Mouse (Mus musculus): ENCODE measurements around the gene Gm38392. TPM values are rescaled to one million over a fixed set of nuclear protein-coding genes. Genes with fewer than 3 reads are reported as not detected.
"Not testable (repeated sequence)": the region's sequence is repeated elsewhere in the genome, so short reads cannot be mapped to it uniquely, and the experiment has no call there.

Gene Gm38392
- polyA plus RNA-seq, 1 experiment from 2014 or later = not detected

- not testable (repeated sequence) for H3K4me3 ChIP-seq (ENCODE audit: low read length); ATAC-seq; H3K4me1 ChIP-seq (ENCODE audit: control insufficient read depth, insufficient read depth, low read depth, low read length); H3K27me3 ChIP-seq (replicated peaks; ENCODE audit: control insufficient read depth, insufficient read depth, low read length); H3K9me3 ChIP-seq (ENCODE audit: control insufficient read depth, low read length); H3K27ac ChIP-seq (ENCODE audit: low read depth, low read length); H3K9ac ChIP-seq (ENCODE audit: low read depth, low read length); H3K4me2 ChIP-seq (ENCODE audit: low read length); H3K36me3 ChIP-seq (ENCODE audit: control insufficient read depth, insufficient read depth, low read length)
- WGBS = 61% methylated on average over 11 of the region's 11 CpGs
Measured at GRCm38 (mm10) chr3:88281141-88281916, 5.7 kb downstream of the Gm38392 start.

GRCm38 (mm10) chr3:88280035-88280434, 7.0 kb downstream of the Gm38392 start:
- H3K9me3 ChIP-seq (ENCODE audit: control insufficient read depth, low read length) = no peaks in the 10 kb centered on the region
- no peak for ATAC-seq
- no peak overlapping the region for H3K4me2 ChIP-seq (ENCODE audit: low read length)
- 93% methylated on average over 2 of the region's 2 CpGs for WGBS
- H3K9ac ChIP-seq (ENCODE audit: low read depth, low read length) = no peak overlapping the region
- no peaks in the 10 kb centered on the region for H3K36me3 ChIP-seq (ENCODE audit: control insufficient read depth, insufficient read depth, low read length)
- no peak overlapping the region for H3K27ac ChIP-seq (ENCODE audit: low read depth, low read length)
- no peak overlapping the region for H3K4me3 ChIP-seq (ENCODE audit: low read length)
- H3K4me1 ChIP-seq (ENCODE audit: control insufficient read depth, insufficient read depth, low read depth, low read length) = no peaks in the 10 kb centered on the region
- H3K27me3 ChIP-seq (replicated peaks; ENCODE audit: control insufficient read depth, insufficient read depth, low read length) = no peaks in the 10 kb centered on the region

GRCm38 (mm10) chr3:88276529-88277143, 10.4 kb downstream of the Gm38392 start:
- Histone ChIP-seq H3K36me3 (ENCODE audit: control insufficient read depth, insufficient read depth, low read length) (no peaks in the 10 kb centered on the region), H3K9ac (ENCODE audit: low read depth, low read length) (no peak overlapping the region), H3K4me1 (ENCODE audit: control insufficient read depth, insufficient read depth, low read depth, low read length) (no peaks in the 10 kb centered on the region), H3K4me2 (ENCODE audit: low read length) (no peak overlapping the region), H3K4me3 (ENCODE audit: low read length) (no peak overlapping the region), H3K27me3 (replicated peaks; ENCODE audit: control insufficient read depth, insufficient read depth, low read length) (no peaks in the 10 kb centered on the region), H3K27ac (ENCODE audit: low read depth, low read length) (no peak overlapping the region), H3K9me3 (ENCODE audit: control insufficient read depth, low read length) (no peaks in the 10 kb centered on the region)
- WGBS = 44% methylated on average over 7 of the region's 7 CpGs
- no peak for ATAC-seq

- 90% methylated on average over 2 of the region's 2 CpGs for WGBS
- ATAC-seq = no peak
- H3K9ac ChIP-seq (ENCODE audit: low read depth, low read length) = no peak overlapping the region
- H3K27me3 ChIP-seq (replicated peaks; ENCODE audit: control insufficient read depth, insufficient read depth, low read length) = no peaks in the 10 kb centered on the region
- no peak overlapping the region for H3K4me3 ChIP-seq (ENCODE audit: low read length)
- no peaks in the 10 kb centered on the region for H3K9me3 ChIP-seq (ENCODE audit: control insufficient read depth, low read length)
- H3K27ac ChIP-seq (ENCODE audit: low read depth, low read length) = no peak overlapping the region
- no peaks in the 10 kb centered on the region for H3K4me1 ChIP-seq (ENCODE audit: control insufficient read depth, insufficient read depth, low read depth, low read length)
- H3K36me3 ChIP-seq (ENCODE audit: control insufficient read depth, insufficient read depth, low read length) = no peaks in the 10 kb centered on the region
- H3K4me2 ChIP-seq (ENCODE audit: low read length) = no peak overlapping the region
Measured at GRCm38 (mm10) chr3:88276121-88276520, 10.9 kb downstream of the Gm38392 start.

- Histone ChIP-seq H3K9me3 (ENCODE audit: control insufficient read depth, low read length) (no peaks in the 10 kb centered on the region), H3K4me3 (ENCODE audit: low read length) (no peak overlapping the region), H3K9ac (ENCODE audit: low read depth, low read length) (no peak overlapping the region), H3K4me2 (ENCODE audit: low read length) (no peak overlapping the region), H3K4me1 (ENCODE audit: control insufficient read depth, insufficient read depth, low read depth, low read length) (no peaks in the 10 kb centered on the region), H3K36me3 (ENCODE audit: control insufficient read depth, insufficient read depth, low read length) (no peaks in the 10 kb centered on the region), H3K27me3 (replicated peaks; ENCODE audit: control insufficient read depth, insufficient read depth, low read length) (no peaks in the 10 kb centered on the region), H3K27ac (ENCODE audit: low read depth, low read length) (no peak overlapping the region)
- WGBS = 92% methylated on average over 4 of the region's 4 CpGs
- no peak for ATAC-seq
Measured at GRCm38 (mm10) chr3:88274002-88274401, 13.0 kb downstream of the Gm38392 start.

GRCm38 (mm10) chr3:88271859-88272258, 15.2 kb downstream of the Gm38392 start:
- no peaks in the 10 kb centered on the region for H3K27me3 ChIP-seq (replicated peaks; ENCODE audit: control insufficient read depth, insufficient read depth, low read length)
- WGBS = 93% methylated on average over 3 of the region's 3 CpGs
- no peaks in the 10 kb centered on the region for H3K36me3 ChIP-seq (ENCODE audit: control insufficient read depth, insufficient read depth, low read length)
- H3K27ac ChIP-seq (ENCODE audit: low read depth, low read length) = no peak overlapping the region
- H3K4me1 ChIP-seq (ENCODE audit: control insufficient read depth, insufficient read depth, low read depth, low read length) = no peaks in the 10 kb centered on the region
- H3K4me2 ChIP-seq (ENCODE audit: low read length) = no peak overlapping the region
- H3K9me3 ChIP-seq (ENCODE audit: control insufficient read depth, low read length) = no peaks in the 10 kb centered on the region
- ATAC-seq = no peak
- no peak overlapping the region for H3K9ac ChIP-seq (ENCODE audit: low read depth, low read length)
- no peak overlapping the region for H3K4me3 ChIP-seq (ENCODE audit: low read length)

- not testable (repeated sequence) for H3K27ac ChIP-seq (ENCODE audit: low read depth, low read length); ATAC-seq; H3K9me3 ChIP-seq (ENCODE audit: control insufficient read depth, low read length); H3K27me3 ChIP-seq (replicated peaks; ENCODE audit: control insufficient read depth, insufficient read depth, low read length); H3K4me2 ChIP-seq (ENCODE audit: low read length); H3K36me3 ChIP-seq (ENCODE audit: control insufficient read depth, insufficient read depth, low read length); H3K4me3 ChIP-seq (ENCODE audit: low read length); H3K9ac ChIP-seq (ENCODE audit: low read depth, low read length); H3K4me1 ChIP-seq (ENCODE audit: control insufficient read depth, insufficient read depth, low read depth, low read length)
- WGBS = 91% methylated on average over 2 of the region's 2 CpGs
Measured at GRCm38 (mm10) chr3:88271298-88271697, 15.7 kb downstream of the Gm38392 start.

GRCm38 (mm10) chr3:88268991-88269390, 18.0 kb downstream of the Gm38392 start:
- Histone ChIP-seq H3K9ac (ENCODE audit: low read depth, low read length) (no peak overlapping the region), H3K36me3 (ENCODE audit: control insufficient read depth, insufficient read depth, low read length) (no peaks in the 10 kb centered on the region), H3K4me2 (ENCODE audit: low read length) (no peak overlapping the region), H3K9me3 (ENCODE audit: control insufficient read depth, low read length) (no peaks in the 10 kb centered on the region), H3K27me3 (replicated peaks; ENCODE audit: control insufficient read depth, insufficient read depth, low read length) (no peaks in the 10 kb centered on the region), H3K4me3 (ENCODE audit: low read length) (no peak overlapping the region), H3K4me1 (ENCODE audit: control insufficient read depth, insufficient read depth, low read depth, low read length) (no peaks in the 10 kb centered on the region), H3K27ac (ENCODE audit: low read depth, low read length) (no peak overlapping the region)
- ATAC-seq = no peak
- WGBS = 83% methylated on average over 5 of the region's 5 CpGs

GRCm38 (mm10) chr3:88268014-88268413, 19.0 kb downstream of the Gm38392 start:
- not testable (repeated sequence) for H3K4me2 ChIP-seq (ENCODE audit: low read length); H3K4me1 ChIP-seq (ENCODE audit: control insufficient read depth, insufficient read depth, low read depth, low read length); H3K27me3 ChIP-seq (replicated peaks; ENCODE audit: control insufficient read depth, insufficient read depth, low read length); H3K9me3 ChIP-seq (ENCODE audit: control insufficient read depth, low read length); H3K27ac ChIP-seq (ENCODE audit: low read depth, low read length); H3K4me3 ChIP-seq (ENCODE audit: low read length); H3K36me3 ChIP-seq (ENCODE audit: control insufficient read depth, insufficient read depth, low read length); ATAC-seq; H3K9ac ChIP-seq (ENCODE audit: low read depth, low read length)
- WGBS = 87% methylated on average over 6 of the region's 6 CpGs
